Mouse (Mus musculus): Measurements from ENCODE around the gene Pigu. TPM values are rescaled to one million over a fixed set of nuclear protein-coding genes. Genes with fewer than 3 reads are reported as not detected.

Gene Pigu
- polyA plus RNA-seq, 1 experiment: 0.77 TPM

GRCm38 (mm10) chr2:155385090-155385489 is 27.9 kb upstream of the Pigu start:
- no peak overlapping the region for H3K4me3 ChIP-seq (replicated peaks)
- no peaks in the 10 kb centered on the region for H3K9me3 ChIP-seq (ENCODE audit: control insufficient read depth, low read length)
- TF ChIP-seq GATA1 (IDR thresholded peaks at IDR 0.05; ENCODE audit: low read length): no peak
- TF ChIP-seq TAL1 (IDR thresholded peaks at IDR 0.05; ENCODE audit: low read length): no peak
- peaks cover 10% of the 10 kb centered on the region for H3K36me3 ChIP-seq (ENCODE audit: control insufficient read depth)
- peaks cover 16% of the 10 kb centered on the region for H3K27me3 ChIP-seq (ENCODE audit: control insufficient read depth)
- peaks cover 17% of the 10 kb centered on the region for H3K4me1 ChIP-seq (ENCODE audit: control insufficient read depth)

- TF ChIP-seq TAL1 (IDR thresholded peaks at IDR 0.05; ENCODE audit: low read length) (no peak), GATA1 (IDR thresholded peaks at IDR 0.05; ENCODE audit: low read length) (no peak)
- peaks cover 28% of the 10 kb centered on the region for H3K27me3 ChIP-seq (ENCODE audit: control insufficient read depth)
- no peak overlapping the region for H3K4me3 ChIP-seq (replicated peaks)
- H3K9me3 ChIP-seq (ENCODE audit: control insufficient read depth, low read length): no peaks in the 10 kb centered on the region
- peaks cover 2% of the 10 kb centered on the region; the same call in 1 of the 2 replicates for H3K36me3 ChIP-seq (ENCODE audit: control insufficient read depth)
- H3K4me1 ChIP-seq (ENCODE audit: control insufficient read depth): peaks cover 17% of the 10 kb centered on the region
Observed at GRCm38 (mm10) chr2:155382791-155383438, 25.7 kb upstream of the Pigu start.

GRCm38 (mm10) chr2:155382332-155382700 is 25.1 kb upstream of the Pigu start:
- Histone ChIP-seq H3K4me1 (ENCODE audit: control insufficient read depth) (peaks cover 17% of the 10 kb centered on the region), H3K4me3 (replicated peaks) (peak overlapping the region; percentile 81), H3K9me3 (ENCODE audit: control insufficient read depth, low read length) (no peaks in the 10 kb centered on the region), H3K27me3 (ENCODE audit: control insufficient read depth) (peaks cover 28% of the 10 kb centered on the region), H3K36me3 (ENCODE audit: control insufficient read depth) (no peaks in the 10 kb centered on the region; the same call in 1 of the 2 replicates)
- no peak for TF ChIP-seq TAL1 (IDR thresholded peaks at IDR 0.05; ENCODE audit: low read length)

- H3K36me3 ChIP-seq (ENCODE audit: control insufficient read depth): no peaks in the 10 kb centered on the region; the same call in 1 of the 2 replicates
- H3K4me3 ChIP-seq (replicated peaks): peak overlapping the region; percentile 81
- H3K27me3 ChIP-seq (ENCODE audit: control insufficient read depth): peaks cover 28% of the 10 kb centered on the region
- no peaks in the 10 kb centered on the region for H3K9me3 ChIP-seq (ENCODE audit: control insufficient read depth, low read length)
- TF ChIP-seq GATA1 (IDR thresholded peaks at IDR 0.05; ENCODE audit: low read length): no peak
- no peak for TF ChIP-seq TAL1 (IDR thresholded peaks at IDR 0.05; ENCODE audit: low read length)
- H3K4me1 ChIP-seq (ENCODE audit: control insufficient read depth): peaks cover 17% of the 10 kb centered on the region
Observed at GRCm38 (mm10) chr2:155381643-155382331, 24.6 kb upstream of the Pigu start.

GRCm38 (mm10) chr2:155381060-155381437 is 23.8 kb upstream of the Pigu start:
- no peak for TF ChIP-seq GATA1 (IDR thresholded peaks at IDR 0.05; ENCODE audit: low read length)
- no peak for TF ChIP-seq TAL1 (IDR thresholded peaks at IDR 0.05; ENCODE audit: low read length)
- Histone ChIP-seq H3K9me3 (ENCODE audit: control insufficient read depth, low read length) (no peaks in the 10 kb centered on the region), H3K27me3 (ENCODE audit: control insufficient read depth) (peaks cover 24% of the 10 kb centered on the region), H3K4me1 (ENCODE audit: control insufficient read depth) (peaks cover 17% of the 10 kb centered on the region), H3K4me3 (replicated peaks) (peak overlapping the region; percentile 81), H3K36me3 (ENCODE audit: control insufficient read depth) (no peaks in the 10 kb centered on the region; the same call in 1 of the 2 replicates)

GRCm38 (mm10) chr2:155380261-155381059 is 23.2 kb upstream of the Pigu start, which contains the start of gene Trp53inp2:
Trp53inp2 (plus strand) TSS chr2:155381059.
- Histone ChIP-seq H3K4me1 (ENCODE audit: control insufficient read depth) (peaks cover 17% of the 10 kb centered on the region), H3K27me3 (ENCODE audit: control insufficient read depth) (peaks cover 24% of the 10 kb centered on the region), H3K4me3 (replicated peaks) (peak within 1 kb of the TSS; percentile 81), H3K9me3 (ENCODE audit: control insufficient read depth, low read length) (no peaks in the 10 kb centered on the region), H3K36me3 (ENCODE audit: control insufficient read depth) (no peaks in the 10 kb centered on the region)
- TF ChIP-seq GATA1 (IDR thresholded peaks at IDR 0.05; ENCODE audit: low read length) (no peak), TAL1 (IDR thresholded peaks at IDR 0.05; ENCODE audit: low read length) (no peak)

GRCm38 (mm10) chr2:155376191-155376590 is 19.0 kb upstream of the Pigu start:
- TF ChIP-seq TAL1 (IDR thresholded peaks at IDR 0.05; ENCODE audit: low read length): no peak
- no peak for TF ChIP-seq GATA1 (IDR thresholded peaks at IDR 0.05; ENCODE audit: low read length)
- Histone ChIP-seq H3K36me3 (ENCODE audit: control insufficient read depth) (no peaks in the 10 kb centered on the region), H3K27me3 (ENCODE audit: control insufficient read depth) (peaks cover 23% of the 10 kb centered on the region), H3K9me3 (ENCODE audit: control insufficient read depth, low read length) (no peaks in the 10 kb centered on the region), H3K4me1 (ENCODE audit: control insufficient read depth) (peaks cover 5% of the 10 kb centered on the region), H3K4me3 (replicated peaks) (no peak overlapping the region)

GRCm38 (mm10) chr2:155374521-155374920 is 17.3 kb upstream of the Pigu start:
- H3K36me3 ChIP-seq (ENCODE audit: control insufficient read depth): no peaks in the 10 kb centered on the region
- no peaks in the 10 kb centered on the region for H3K4me1 ChIP-seq (ENCODE audit: control insufficient read depth)
- H3K27me3 ChIP-seq (ENCODE audit: control insufficient read depth): peaks cover 7% of the 10 kb centered on the region
- no peaks in the 10 kb centered on the region for H3K9me3 ChIP-seq (ENCODE audit: control insufficient read depth, low read length)
- no peak for TF ChIP-seq TAL1 (IDR thresholded peaks at IDR 0.05; ENCODE audit: low read length)
- no peak for TF ChIP-seq GATA1 (IDR thresholded peaks at IDR 0.05; ENCODE audit: low read length)
- H3K4me3 ChIP-seq (replicated peaks): no peak overlapping the region

GRCm38 (mm10) chr2:155373886-155374285 is 16.7 kb upstream of the Pigu start:
- H3K36me3 ChIP-seq (ENCODE audit: control insufficient read depth): no peaks in the 10 kb centered on the region
- no peaks in the 10 kb centered on the region for H3K9me3 ChIP-seq (ENCODE audit: control insufficient read depth, low read length)
- no peaks in the 10 kb centered on the region for H3K4me1 ChIP-seq (ENCODE audit: control insufficient read depth)
- H3K4me3 ChIP-seq (replicated peaks): no peak overlapping the region
- peaks cover under 1% of the 10 kb centered on the region for H3K27me3 ChIP-seq (ENCODE audit: control insufficient read depth)
- no peak for TF ChIP-seq GATA1 (IDR thresholded peaks at IDR 0.05; ENCODE audit: low read length)
- TF ChIP-seq TAL1 (IDR thresholded peaks at IDR 0.05; ENCODE audit: low read length): no peak

All from erythroblast, embryonic 14.5 days (primary cell).